Mouse (Mus musculus): ENCODE results near the gene Ranbp17. TPM values are rescaled to one million over a fixed set of nuclear protein-coding genes. Genes with fewer than 3 reads are reported as not detected.

Gene Ranbp17
- polyA plus RNA-seq (2012; ENCODE audit: insufficient read depth, insufficient read length, low replicate concordance, missing spikeins): not detected in 2 replicates

DNA sequence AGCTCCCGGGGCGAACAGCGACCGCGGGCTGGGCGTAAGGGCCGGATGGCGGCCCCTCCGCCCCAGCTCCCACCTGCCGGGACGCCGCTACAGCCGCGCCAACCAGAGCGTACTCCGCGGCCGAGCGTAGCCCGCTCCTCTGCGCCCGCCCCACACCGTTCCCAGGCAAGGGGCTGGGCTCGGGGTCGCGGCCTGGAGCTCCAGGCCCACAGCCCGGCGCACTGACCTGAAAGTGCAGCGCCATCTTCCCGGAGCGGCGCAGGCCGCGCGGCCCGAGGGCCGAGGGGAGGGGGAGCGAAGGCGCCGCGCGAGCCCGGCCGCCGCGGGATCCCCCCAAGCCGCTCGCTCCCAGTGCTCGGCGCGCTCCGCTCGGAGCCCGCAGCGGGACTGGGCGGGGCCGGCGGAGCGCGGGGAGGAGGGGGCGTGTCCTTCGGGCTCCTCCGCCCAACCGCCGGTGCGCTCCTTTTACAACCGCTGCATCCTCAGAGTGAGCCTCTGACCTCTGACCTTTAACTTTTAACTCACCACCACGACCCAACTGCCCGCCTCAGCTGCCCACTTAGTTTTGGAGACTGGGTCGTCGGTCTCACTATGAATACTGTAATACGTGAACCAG is at the start of gene Ranbp17:
Ranbp17 (minus strand) TSS at position 371 of the 616 bp plus-strand sequence.
- Histone ChIP-seq H3K4me3 (ENCODE audit: insufficient read depth, low read depth, low read length) (peak within 1 kb of the TSS; percentile 61), H3K27ac (ENCODE audit: insufficient read depth, low read depth, low read length) (no peak within 1 kb of the TSS; the same call in 1 of the 2 replicates), H3K4me1 (ENCODE audit: control insufficient read depth, insufficient read depth, low read length) (no peaks in the 10 kb centered on the region)
- WGBS: 1% methylated on average over 72 of the region's 72 CpGs
- TF ChIP-seq CTCF (IDR thresholded peaks at IDR 0.05; ENCODE audit: insufficient read depth, low read depth, low read length) (no peak), POLR2A (IDR thresholded peaks at IDR 0.05; ENCODE audit: insufficient read depth, low read depth, low read length) (peak; percentile 40; the same call in 1 of the 2 replicates)

GRCm38 (mm10) chr11:33554123-33554522 is 40.6 kb upstream of the Ranbp17 start:
- TF ChIP-seq CTCF (IDR thresholded peaks at IDR 0.05; ENCODE audit: insufficient read depth, low read depth, low read length) (no peak), POLR2A (IDR thresholded peaks at IDR 0.05; ENCODE audit: insufficient read depth, low read depth, low read length) (no peak)
- H3K4me3 ChIP-seq (ENCODE audit: insufficient read depth, low read depth, low read length): no peak overlapping the region
- no peaks in the 10 kb centered on the region for H3K4me1 ChIP-seq (ENCODE audit: control insufficient read depth, insufficient read depth, low read length)
- WGBS: 77% methylated on average over 8 of the region's 8 CpGs
- H3K27ac ChIP-seq (ENCODE audit: insufficient read depth, low read depth, low read length): no peak overlapping the region

DNA sequence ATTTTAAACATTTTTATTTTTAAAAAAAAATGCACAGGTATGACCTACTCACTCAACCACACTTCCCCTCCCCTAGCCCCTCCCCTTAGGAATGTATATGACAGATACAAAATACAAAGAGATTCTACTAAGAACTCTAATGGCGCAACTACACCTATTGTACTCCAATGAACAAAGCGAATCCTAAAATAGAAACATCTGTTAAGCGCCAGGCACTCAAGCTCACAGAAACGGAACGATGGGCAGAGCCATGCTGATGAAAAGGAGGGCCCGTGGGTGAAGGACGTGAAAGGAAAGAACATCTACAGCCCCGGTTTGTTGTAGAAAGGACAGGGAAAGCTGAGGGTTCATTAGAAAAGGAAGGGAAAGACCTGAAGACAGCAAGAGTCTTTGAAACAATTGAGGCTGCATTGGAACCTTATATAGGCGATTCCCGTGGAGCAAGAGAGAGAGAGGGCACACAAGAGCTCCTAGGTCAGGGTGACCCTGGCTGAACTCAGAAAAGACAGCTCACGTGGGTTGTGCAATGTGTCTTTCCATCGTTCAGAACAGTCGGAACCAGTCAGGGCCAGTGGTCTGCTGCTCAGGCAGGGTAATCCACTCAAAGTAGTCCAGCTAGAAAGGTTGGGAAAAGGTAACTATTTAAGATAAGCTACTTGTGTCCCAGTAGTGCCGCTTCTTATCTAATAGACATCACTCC is 37.5 kb upstream of the Ranbp17 start:
- H3K4me1 ChIP-seq (ENCODE audit: control insufficient read depth, insufficient read depth, low read length): no peaks in the 10 kb centered on the region
- no peak overlapping the region for H3K27ac ChIP-seq (ENCODE audit: insufficient read depth, low read depth, low read length)
- H3K4me3 ChIP-seq (ENCODE audit: insufficient read depth, low read depth, low read length): no peak overlapping the region
- TF ChIP-seq CTCF (IDR thresholded peaks at IDR 0.05; ENCODE audit: insufficient read depth, low read depth, low read length): no peak
- TF ChIP-seq POLR2A (IDR thresholded peaks at IDR 0.05; ENCODE audit: insufficient read depth, low read depth, low read length): no peak
- 83% methylated on average over 14 of the region's 14 CpGs for WGBS

- Histone ChIP-seq H3K27ac (ENCODE audit: insufficient read depth, low read depth, low read length) (no peak overlapping the region), H3K4me3 (ENCODE audit: insufficient read depth, low read depth, low read length) (no peak overlapping the region), H3K4me1 (ENCODE audit: control insufficient read depth, insufficient read depth, low read length) (no peaks in the 10 kb centered on the region)
- no peak for TF ChIP-seq CTCF (IDR thresholded peaks at IDR 0.05; ENCODE audit: insufficient read depth, low read depth, low read length)
- no peak for TF ChIP-seq POLR2A (IDR thresholded peaks at IDR 0.05; ENCODE audit: insufficient read depth, low read depth, low read length)
- 65% methylated on average over 2 of the region's 2 CpGs for WGBS
These were observed 33.8 kb upstream of the Ranbp17 start for GRCm38 (mm10) chr11:33547386-33547785.

DNA sequence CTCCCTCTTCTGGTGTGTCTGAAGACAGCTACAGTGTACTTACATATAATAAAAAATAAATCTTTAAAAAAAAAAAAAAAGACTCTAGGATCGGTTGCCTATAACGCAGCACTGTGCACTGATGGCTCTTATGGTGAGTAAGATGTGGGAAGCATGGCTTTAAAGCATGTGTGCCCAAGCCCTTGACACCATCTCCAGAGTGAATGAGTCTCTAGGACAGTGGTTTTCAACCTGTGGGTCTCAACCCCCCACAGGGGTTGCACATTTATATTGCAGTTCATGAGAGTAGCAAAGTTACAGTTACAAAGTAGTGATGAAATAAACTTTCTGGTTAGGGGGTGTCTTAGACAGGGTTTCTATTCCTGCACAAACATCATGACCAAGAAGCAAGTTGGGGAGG is 31.4 kb upstream of the Ranbp17 start:
- H3K4me1 ChIP-seq (ENCODE audit: control insufficient read depth, insufficient read depth, low read length): no peaks in the 10 kb centered on the region
- 92% methylated on average over 2 of the region's 2 CpGs for WGBS
- TF ChIP-seq CTCF (IDR thresholded peaks at IDR 0.05; ENCODE audit: insufficient read depth, low read depth, low read length): no peak
- TF ChIP-seq POLR2A (IDR thresholded peaks at IDR 0.05; ENCODE audit: insufficient read depth, low read depth, low read length): no peak

GRCm38 (mm10) chr11:33544121-33544520 is 30.6 kb upstream of the Ranbp17 start:
- no peaks in the 10 kb centered on the region for H3K4me1 ChIP-seq (ENCODE audit: control insufficient read depth, insufficient read depth, low read length)
- H3K4me3 ChIP-seq (ENCODE audit: insufficient read depth, low read depth, low read length): no peak overlapping the region
- no peak for TF ChIP-seq POLR2A (IDR thresholded peaks at IDR 0.05; ENCODE audit: insufficient read depth, low read depth, low read length)
- WGBS: 60% methylated on average over 11 of the region's 11 CpGs
- no peak overlapping the region for H3K27ac ChIP-seq (ENCODE audit: insufficient read depth, low read depth, low read length)

More for the DNA sequence above, 31.4 kb upstream of the Ranbp17 start:
- Histone ChIP-seq H3K4me3 (ENCODE audit: insufficient read depth, low read depth, low read length) (no peak overlapping the region), H3K27ac (ENCODE audit: insufficient read depth, low read depth, low read length) (no peak overlapping the region)

DNA sequence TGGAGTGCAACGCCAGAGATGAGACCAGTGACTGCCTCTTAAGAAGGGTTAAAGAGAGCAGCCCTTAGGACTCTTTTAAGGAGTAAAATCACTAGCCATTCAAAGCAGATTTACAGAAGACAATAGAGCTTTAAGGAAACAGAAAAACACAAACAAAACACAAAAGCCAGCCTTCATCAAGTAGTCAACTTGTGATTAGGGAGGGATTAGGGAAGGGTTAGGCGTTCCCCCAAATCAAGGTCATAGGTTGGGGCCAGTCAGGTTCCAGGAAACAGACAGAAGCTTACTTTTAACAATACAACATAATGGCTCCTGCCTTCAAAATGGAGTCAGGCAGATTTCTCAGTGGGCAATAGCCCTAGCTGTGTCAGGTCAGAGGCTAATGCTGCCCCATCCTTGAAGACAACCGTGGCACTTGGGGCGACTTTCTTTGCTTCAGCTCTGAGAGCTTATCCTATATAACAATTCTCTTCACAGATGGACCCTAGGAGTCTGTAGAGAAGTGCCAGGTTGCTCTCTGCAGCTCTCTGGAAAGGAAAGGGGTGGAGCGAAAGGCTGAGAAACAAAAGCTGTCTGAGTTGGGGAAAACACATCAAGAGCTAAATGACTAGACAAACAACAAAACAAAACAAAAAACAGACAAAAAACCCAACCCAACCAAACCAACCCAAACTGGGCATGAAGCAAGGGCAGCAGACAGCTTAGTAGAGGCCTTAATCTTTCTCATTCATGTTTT is 24.0 kb upstream of the Ranbp17 start:
- 78% methylated on average over 5 of the region's 5 CpGs for WGBS
- no peak overlapping the region for H3K4me3 ChIP-seq (ENCODE audit: insufficient read depth, low read depth, low read length)
- no peak for TF ChIP-seq POLR2A (IDR thresholded peaks at IDR 0.05; ENCODE audit: insufficient read depth, low read depth, low read length)
- TF ChIP-seq CTCF (IDR thresholded peaks at IDR 0.05; ENCODE audit: insufficient read depth, low read depth, low read length): no peak
- no peak overlapping the region for H3K27ac ChIP-seq (ENCODE audit: insufficient read depth, low read depth, low read length)
- no peaks in the 10 kb centered on the region for H3K4me1 ChIP-seq (ENCODE audit: control insufficient read depth, insufficient read depth, low read length)

GRCm38 (mm10) chr11:33536636-33537035 is 23.1 kb upstream of the Ranbp17 start:
- Histone ChIP-seq H3K27ac (ENCODE audit: insufficient read depth, low read depth, low read length) (no peak overlapping the region), H3K4me1 (ENCODE audit: control insufficient read depth, insufficient read depth, low read length) (no peaks in the 10 kb centered on the region), H3K4me3 (ENCODE audit: insufficient read depth, low read depth, low read length) (no peak overlapping the region)
- 92% methylated on average over 3 of the region's 3 CpGs for WGBS
- no peak for TF ChIP-seq CTCF (IDR thresholded peaks at IDR 0.05; ENCODE audit: insufficient read depth, low read depth, low read length)
- TF ChIP-seq POLR2A (IDR thresholded peaks at IDR 0.05; ENCODE audit: insufficient read depth, low read depth, low read length): no peak

- Histone ChIP-seq H3K4me3 (ENCODE audit: insufficient read depth, low read depth, low read length) (no peak overlapping the region), H3K27ac (ENCODE audit: insufficient read depth, low read depth, low read length) (no peak overlapping the region), H3K4me1 (ENCODE audit: control insufficient read depth, insufficient read depth, low read length) (no peaks in the 10 kb centered on the region)
- TF ChIP-seq POLR2A (IDR thresholded peaks at IDR 0.05; ENCODE audit: insufficient read depth, low read depth, low read length) (no peak), CTCF (IDR thresholded peaks at IDR 0.05; ENCODE audit: insufficient read depth, low read depth, low read length) (no peak)
- WGBS: 89% methylated on average over 4 of the region's 4 CpGs
These were observed 21.0 kb upstream of the Ranbp17 start for GRCm38 (mm10) chr11:33534541-33534940.
